Mouse (Mus musculus): Measurements from ENCODE around the gene Armh4. TPM values are rescaled to one million over a fixed set of nuclear protein-coding genes. Genes with fewer than 3 reads are reported as not detected.
A peak's percentile ranks its signal among the peaks of the same experiment; 100 is the strongest.
"Not testable (repeated sequence)": the region's sequence is repeated elsewhere in the genome, so short reads cannot be mapped to it uniquely, and the experiment has no call there.

Gene Armh4
- polyA plus RNA-seq (2016; fragmentation: Nextera tagmentation; extraction: Ambion mirVana): 18.8 and 22.8 TPM in 2 replicates

- Histone ChIP-seq H3K27me3 (replicated peaks; ENCODE audit: low read depth, poor library complexity, severe bottlenecking) (peaks cover 4% of the 10 kb centered on the region), H3K27ac (replicated peaks) (peak within 1 kb of the TSS; percentile 85)
- WGBS: under 1% methylated on average over 24 of the region's 24 CpGs
Observed at GRCm38 (mm10) chr14:49782715-49783531, at the start of gene Armh4. Gene Armh4, minus strand, starts transcription at chr14:49783383.

GRCm38 (mm10) chr14:49829192-49830171 lies 46.3 kb upstream of the Armh4 start:
- peak; percentile 54 for DNase-seq (ENCODE audit: low spot score)
- Histone ChIP-seq H3K9me3 (no peaks in the 10 kb centered on the region), H3K27me3 (replicated peaks; ENCODE audit: low read depth, poor library complexity, severe bottlenecking) (no peaks in the 10 kb centered on the region), H3K4me3 (peak overlapping the region; percentile 50), H3K27ac (replicated peaks) (peak overlapping the region; percentile 67), H3K36me3 (replicated peaks) (no peaks in the 10 kb centered on the region), H3K4me1 (0 out of 2 replicates have a peak, but pooled peaks cover 6% of the 10 kb centered on the region)
- 11% methylated on average over 17 of the region's 17 CpGs for WGBS

More at GRCm38 (mm10) chr14:49782715-49783531, at the start of gene Armh4:
- peak within 1 kb of the TSS; percentile 77 for H3K4me3 ChIP-seq
- DNase-seq (ENCODE audit: low spot score): peak; percentile 86
- H3K9me3 ChIP-seq: no peaks in the 10 kb centered on the region
- H3K4me1 ChIP-seq: peaks cover 14% of the 10 kb centered on the region
- no peaks in the 10 kb centered on the region for H3K36me3 ChIP-seq (replicated peaks)

GRCm38 (mm10) chr14:49819721-49820440 lies 36.7 kb upstream of the Armh4 start:
- not testable (repeated sequence) for DNase-seq (ENCODE audit: low spot score); H3K27ac ChIP-seq (replicated peaks); H3K4me1 ChIP-seq; H3K36me3 ChIP-seq (replicated peaks); H3K27me3 ChIP-seq (replicated peaks; ENCODE audit: low read depth, poor library complexity, severe bottlenecking); H3K4me3 ChIP-seq; H3K9me3 ChIP-seq
- WGBS: 81% methylated on average over 8 of the region's 8 CpGs

GRCm38 (mm10) chr14:49818713-49819208 lies 35.6 kb upstream of the Armh4 start:
- not testable (repeated sequence) for DNase-seq (ENCODE audit: low spot score); H3K36me3 ChIP-seq (replicated peaks); H3K4me1 ChIP-seq; H3K4me3 ChIP-seq; H3K9me3 ChIP-seq; H3K27ac ChIP-seq (replicated peaks); H3K27me3 ChIP-seq (replicated peaks; ENCODE audit: low read depth, poor library complexity, severe bottlenecking)
- WGBS: 88% methylated on average over 6 of the region's 6 CpGs

- WGBS: 85% methylated on average over 9 of the region's 9 CpGs
- H3K36me3 ChIP-seq (replicated peaks); H3K9me3 ChIP-seq; H3K4me3 ChIP-seq; H3K27me3 ChIP-seq (replicated peaks; ENCODE audit: low read depth, poor library complexity, severe bottlenecking); H3K4me1 ChIP-seq; H3K27ac ChIP-seq (replicated peaks); DNase-seq (ENCODE audit: low spot score): not testable (repeated sequence)
Observed at GRCm38 (mm10) chr14:49812966-49813365, 29.8 kb upstream of the Armh4 start.

- DNase-seq (ENCODE audit: low spot score); H3K27me3 ChIP-seq (replicated peaks; ENCODE audit: low read depth, poor library complexity, severe bottlenecking); H3K4me1 ChIP-seq; H3K36me3 ChIP-seq (replicated peaks); H3K4me3 ChIP-seq; H3K27ac ChIP-seq (replicated peaks); H3K9me3 ChIP-seq: not testable (repeated sequence)
Observed at GRCm38 (mm10) chr14:49805051-49805450, 21.9 kb upstream of the Armh4 start.

GRCm38 (mm10) chr14:49801444-49801843 lies 18.3 kb upstream of the Armh4 start:
- peak; percentile 22 for DNase-seq (ENCODE audit: low spot score)
- 21% methylated on average over 4 of the region's 4 CpGs for WGBS

GRCm38 (mm10) chr14:49793948-49794347 lies 10.8 kb upstream of the Armh4 start:
- Histone ChIP-seq H3K9me3 (no peaks in the 10 kb centered on the region), H3K4me3 (no peak overlapping the region), H3K36me3 (replicated peaks) (no peaks in the 10 kb centered on the region), H3K27me3 (replicated peaks; ENCODE audit: low read depth, poor library complexity, severe bottlenecking) (no peaks in the 10 kb centered on the region), H3K4me1 (no peaks in the 10 kb centered on the region), H3K27ac (replicated peaks) (no peak overlapping the region)
- WGBS: 86% methylated on average over 4 of the region's 4 CpGs
- no peak for DNase-seq (ENCODE audit: low spot score)

More at GRCm38 (mm10) chr14:49801444-49801843, 18.3 kb upstream of the Armh4 start:
- no peak overlapping the region for H3K27ac ChIP-seq (replicated peaks)
- H3K36me3 ChIP-seq (replicated peaks): no peaks in the 10 kb centered on the region
- no peaks in the 10 kb centered on the region for H3K27me3 ChIP-seq (replicated peaks; ENCODE audit: low read depth, poor library complexity, severe bottlenecking)
- no peaks in the 10 kb centered on the region for H3K4me1 ChIP-seq
- H3K4me3 ChIP-seq: no peak overlapping the region
- no peaks in the 10 kb centered on the region for H3K9me3 ChIP-seq

- Histone ChIP-seq H3K9me3 (no peaks in the 10 kb centered on the region), H3K27me3 (replicated peaks; ENCODE audit: low read depth, poor library complexity, severe bottlenecking) (no peaks in the 10 kb centered on the region; the same call in 1 of the 2 replicates), H3K27ac (replicated peaks) (no peak overlapping the region), H3K36me3 (replicated peaks) (no peaks in the 10 kb centered on the region), H3K4me1 (no peaks in the 10 kb centered on the region), H3K4me3 (no peak overlapping the region)
- no peak for DNase-seq (ENCODE audit: low spot score)
- WGBS: 78% methylated on average over 4 of the region's 4 CpGs
Observed at GRCm38 (mm10) chr14:49790542-49790941, 7.4 kb upstream of the Armh4 start.

- Histone ChIP-seq H3K27ac (replicated peaks) (no peak overlapping the region), H3K4me1 (peaks cover 14% of the 10 kb centered on the region), H3K27me3 (replicated peaks; ENCODE audit: low read depth, poor library complexity, severe bottlenecking) (peaks cover 4% of the 10 kb centered on the region), H3K4me3 (no peak overlapping the region), H3K36me3 (replicated peaks) (no peaks in the 10 kb centered on the region), H3K9me3 (no peaks in the 10 kb centered on the region)
- peak; percentile 56 for DNase-seq (ENCODE audit: low spot score)
- 60% methylated on average over 2 of the region's 2 CpGs for WGBS
Observed at GRCm38 (mm10) chr14:49785793-49786192, 2.6 kb upstream of the Armh4 start.

- Histone ChIP-seq H3K36me3 (replicated peaks) (no peaks in the 10 kb centered on the region), H3K4me1 (peaks cover 14% of the 10 kb centered on the region), H3K4me3 (peak overlapping the region; percentile 77), H3K27ac (replicated peaks) (no peak overlapping the region), H3K27me3 (replicated peaks; ENCODE audit: low read depth, poor library complexity, severe bottlenecking) (peaks cover 4% of the 10 kb centered on the region), H3K9me3 (no peaks in the 10 kb centered on the region)
- no peak for DNase-seq (ENCODE audit: low spot score)
- 80% methylated on average over 4 of the region's 4 CpGs for WGBS
Observed at GRCm38 (mm10) chr14:49783866-49784265, 683 bp upstream of the Armh4 start.

GRCm38 (mm10) chr14:49780416-49780815 lies 2.8 kb downstream of the Armh4 start:
- WGBS: 69% methylated on average over 4 of the region's 4 CpGs
- no peaks in the 10 kb centered on the region for H3K9me3 ChIP-seq

More at GRCm38 (mm10) chr14:49780416-49780815, 2.8 kb downstream of the Armh4 start:
- peaks cover 4% of the 10 kb centered on the region for H3K27me3 ChIP-seq (replicated peaks; ENCODE audit: low read depth, poor library complexity, severe bottlenecking)
- H3K4me3 ChIP-seq: no peak overlapping the region
- H3K27ac ChIP-seq (replicated peaks): no peak overlapping the region
- H3K36me3 ChIP-seq (replicated peaks): no peaks in the 10 kb centered on the region
- no peak for DNase-seq (ENCODE audit: low spot score)
- H3K4me1 ChIP-seq: peaks cover 14% of the 10 kb centered on the region

All from embryonic facial prominence, embryonic 10.5 days (tissue).